Mouse (Mus musculus) kidney, embryonic 16.5 days (tissue): ENCODE data around the gene Bmp5. TPM values are rescaled to one million over a fixed set of nuclear protein-coding genes. Genes with fewer than 3 reads are reported as not detected.
"Not testable (repeated sequence)": the region's sequence is repeated elsewhere in the genome, so short reads cannot be mapped to it uniquely, and the experiment has no call there.

Experiments
- ATAC-seq: fragments of 200-750 bp; cut with Nextera tagmentation; 2 replicates; pipeline ENCODE4 v1.8.0; 2017; ENCODE audit warnings: moderate TSS enrichment; ENCODE audit not compliant: low FRiP score, low TSS enrichment
- H3K27ac ChIP-seq: fragments of 300-500 bp; sonication (generic); 2 replicates; pipeline ENCODE4 v1.5.1; 2014; ENCODE audit warnings: low read length
- H3K27me3 ChIP-seq: fragments of 300-500 bp; sonication (generic); 2 replicates; pipeline ENCODE4 v1.6.1; 2014; ENCODE audit warnings: low read length, control low read depth, mixed read lengths; ENCODE audit not compliant: insufficient read depth
- H3K36me3 ChIP-seq: fragments of 300-500 bp; sonication (generic); 2 replicates; pipeline ENCODE4 v1.6.1; 2014; ENCODE audit warnings: low read length, control low read depth, mixed read lengths; ENCODE audit not compliant: insufficient read depth
- H3K4me1 ChIP-seq: fragments of 300-500 bp; sonication (generic); 2 replicates; pipeline ENCODE4 v1.6.1; 2014; ENCODE audit warnings: low read length, control low read depth, mixed read lengths; ENCODE audit not compliant: insufficient read depth
- H3K4me2 ChIP-seq: fragments of 300-500 bp; sonication (generic); replicated peaks from 2 replicates; pipeline ENCODE4 v1.6.1; 2014; ENCODE audit warnings: low read depth, low read length
- H3K4me3 ChIP-seq: fragments of 300-500 bp; sonication (generic); 2 replicates; pipeline ENCODE4 v1.5.1; 2014; ENCODE audit warnings: mild to moderate bottlenecking, low read length
- H3K9ac ChIP-seq: fragments of 300-500 bp; sonication (generic); replicated peaks from 2 replicates; pipeline ENCODE4 v1.6.1; 2014; ENCODE audit warnings: low read length
- H3K9me3 ChIP-seq: fragments of 300-500 bp; sonication (generic); 2 replicates; pipeline ENCODE4 v1.6.1; 2016; ENCODE audit warnings: low read length, control low read depth
- WGBS: fragments of 180-500 bp; shearing (Covaris S2); extraction: QIAGEN DNeasy Blood & Tissue Kit; methylation state at CpG from one replicate; pipeline ENCODE4 v1.1.7; 2014; 5-methylcytosine and 5-hydroxymethylcytosine counted together
- polyA plus RNA-seq: library from polyadenylated mRNA; unstranded; fragments of >200 nt; fragmentation: Nextera tagmentation; extraction: Ambion mirVana; gene quantifications from 2 replicates; pipeline ENCODE4 v1.2.1, GENCODE M21; 2015

Gene Bmp5
- polyA plus RNA-seq, 1 experiment from 2014 or later = 1.9 TPM

DNA sequence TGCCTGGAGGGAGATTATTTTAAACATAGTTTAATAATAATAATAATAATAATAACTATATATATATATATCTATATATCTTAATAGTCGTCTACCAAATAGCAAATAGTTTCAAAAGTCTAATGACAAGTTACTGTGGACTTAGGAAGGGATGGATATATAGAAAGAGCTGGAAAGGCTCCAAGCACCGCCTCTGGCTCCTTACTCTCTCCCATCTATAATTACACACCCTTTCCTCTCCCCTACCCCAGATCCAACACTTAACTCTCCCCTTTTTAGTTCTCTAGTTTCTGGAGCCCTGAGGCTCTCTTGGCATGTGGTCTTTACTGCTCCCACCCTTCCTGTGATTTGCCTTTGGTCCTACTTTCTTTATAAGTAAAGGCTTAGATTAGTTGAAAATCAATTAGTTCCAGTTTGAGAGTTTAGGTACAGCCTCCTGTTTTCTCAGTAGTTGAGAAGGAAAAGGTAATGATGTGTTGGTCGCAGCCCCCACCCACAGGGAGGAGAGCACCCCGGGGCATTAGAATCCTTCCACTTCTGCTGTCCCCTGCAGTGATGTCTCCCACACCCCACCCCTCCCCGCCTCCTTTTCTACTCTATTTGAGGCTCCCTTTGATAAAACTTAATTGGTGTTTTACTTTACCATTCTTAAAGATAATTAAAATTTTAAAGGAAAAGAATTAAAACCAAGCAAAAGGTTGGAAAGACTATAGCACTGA, 5.6 kb downstream of the Bmp5 start:
- no peak overlapping the region for H3K27ac ChIP-seq
- H3K9me3 ChIP-seq = no peaks in the 10 kb centered on the region
- no peaks in the 10 kb centered on the region for H3K36me3 ChIP-seq
- H3K27me3 ChIP-seq = no peaks in the 10 kb centered on the region
- H3K4me2 ChIP-seq = no peak overlapping the region; the same call in 1 of the 2 replicates
- no peak; the same call in 1 of the 2 replicates for ATAC-seq
- 11% methylated on average over 5 of the region's 5 CpGs for WGBS
- H3K4me1 ChIP-seq = peaks cover 5% of the 10 kb centered on the region; the same call in 1 of the 2 replicates
- H3K9ac ChIP-seq = no peak overlapping the region
- no peak overlapping the region for H3K4me3 ChIP-seq

DNA sequence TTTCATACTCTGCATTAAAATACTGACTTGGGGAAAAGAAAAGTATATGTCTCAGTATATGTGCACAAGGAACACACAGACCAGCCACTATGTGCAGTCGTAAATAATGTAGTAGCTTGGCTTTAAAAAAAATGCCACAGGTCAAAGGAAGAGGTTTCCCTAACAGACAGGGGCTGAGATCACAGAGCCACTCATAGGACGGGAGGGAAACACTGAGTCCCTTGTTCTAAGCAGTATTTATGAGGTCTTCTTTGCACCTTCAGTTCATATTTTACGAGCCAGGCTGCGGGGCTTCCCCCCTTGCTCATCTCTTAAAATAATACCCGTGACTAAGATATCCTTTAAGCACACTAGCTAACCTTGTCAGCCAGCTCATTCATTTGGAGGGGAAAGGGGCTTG, 6.4 kb downstream of the Bmp5 start:
- no peak; the same call in 1 of the 2 replicates for ATAC-seq
- H3K27me3 ChIP-seq = no peaks in the 10 kb centered on the region
- H3K27ac ChIP-seq = no peak overlapping the region
- H3K36me3 ChIP-seq = no peaks in the 10 kb centered on the region
- H3K4me3 ChIP-seq = no peak overlapping the region
- WGBS = 10% methylated on average over 5 of the region's 5 CpGs
- H3K4me2 ChIP-seq = no peak overlapping the region; the same call in 1 of the 2 replicates
- no peaks in the 10 kb centered on the region for H3K9me3 ChIP-seq
- H3K4me1 ChIP-seq = peaks cover 5% of the 10 kb centered on the region; the same call in 1 of the 2 replicates
- H3K9ac ChIP-seq = no peak overlapping the region

DNA sequence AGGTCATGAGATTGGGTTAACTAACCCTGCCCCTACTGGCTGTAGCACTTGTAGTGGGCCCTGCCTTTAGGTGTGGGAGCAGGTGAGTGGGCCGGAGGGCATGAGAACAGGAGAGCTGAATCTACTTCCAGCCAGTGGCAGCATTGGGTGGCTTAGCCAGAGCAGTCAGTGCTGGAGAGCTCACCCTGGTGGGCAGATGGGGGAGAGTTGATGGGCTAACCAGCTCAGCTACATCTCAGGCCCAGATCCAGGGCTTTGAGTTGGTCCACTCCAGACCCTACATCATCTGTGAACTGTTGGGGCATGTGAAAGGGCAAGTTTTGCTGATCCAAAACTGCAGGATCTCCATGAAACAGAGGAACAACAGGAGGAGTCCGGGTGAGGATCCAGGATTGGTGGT, 8.4 kb downstream of the Bmp5 start:
- Histone ChIP-seq H3K27me3 (no peaks in the 10 kb centered on the region), H3K9me3 (no peaks in the 10 kb centered on the region), H3K36me3 (no peaks in the 10 kb centered on the region), H3K4me3 (no peak overlapping the region), H3K4me2 (no peak overlapping the region), H3K9ac (no peak overlapping the region), H3K27ac (no peak overlapping the region), H3K4me1 (peaks cover 5% of the 10 kb centered on the region; the same call in 1 of the 2 replicates)
- WGBS = 88% methylated on average over 2 of the region's 2 CpGs
- ATAC-seq = no peak

- Histone ChIP-seq H3K27ac (no peak overlapping the region), H3K9me3 (no peaks in the 10 kb centered on the region), H3K4me3 (no peak overlapping the region), H3K27me3 (no peaks in the 10 kb centered on the region), H3K4me2 (no peak overlapping the region), H3K9ac (no peak overlapping the region), H3K36me3 (no peaks in the 10 kb centered on the region), H3K4me1 (peaks cover under 1% of the 10 kb centered on the region; the same call in 1 of the 2 replicates)
- 72% methylated on average over 5 of the region's 5 CpGs for WGBS
- ATAC-seq = no peak
Observed at GRCm38 (mm10) chr9:75785959-75786358, 10.8 kb downstream of the Bmp5 start.

DNA sequence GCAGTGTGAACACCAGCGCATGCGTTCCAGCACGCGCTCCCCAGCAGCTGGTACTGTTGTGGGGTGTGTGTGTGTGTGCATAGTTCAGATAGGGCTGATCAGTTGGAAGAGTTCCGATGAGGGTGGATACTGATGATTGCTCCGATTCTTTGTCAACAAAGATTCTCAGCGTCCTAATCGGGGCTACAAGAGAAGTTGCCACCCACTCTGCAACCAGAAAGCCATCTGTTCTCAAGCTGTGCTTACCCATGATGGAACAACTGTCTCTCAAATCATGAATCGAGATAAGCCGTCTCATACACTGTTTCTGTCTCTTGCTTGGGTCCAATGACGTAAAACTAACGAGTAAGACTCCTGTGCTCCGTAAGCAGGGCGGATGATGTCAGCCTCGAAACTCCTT, 12.0 kb downstream of the Bmp5 start:
- H3K4me2 ChIP-seq = no peak overlapping the region
- H3K4me3 ChIP-seq = no peak overlapping the region
- no peak for ATAC-seq
- H3K27ac ChIP-seq = no peak overlapping the region
- no peaks in the 10 kb centered on the region for H3K27me3 ChIP-seq
- H3K4me1 ChIP-seq = no peaks in the 10 kb centered on the region
- no peak overlapping the region for H3K9ac ChIP-seq
- no peaks in the 10 kb centered on the region for H3K36me3 ChIP-seq
- no peaks in the 10 kb centered on the region for H3K9me3 ChIP-seq
- 93% methylated on average over 15 of the region's 15 CpGs for WGBS

DNA sequence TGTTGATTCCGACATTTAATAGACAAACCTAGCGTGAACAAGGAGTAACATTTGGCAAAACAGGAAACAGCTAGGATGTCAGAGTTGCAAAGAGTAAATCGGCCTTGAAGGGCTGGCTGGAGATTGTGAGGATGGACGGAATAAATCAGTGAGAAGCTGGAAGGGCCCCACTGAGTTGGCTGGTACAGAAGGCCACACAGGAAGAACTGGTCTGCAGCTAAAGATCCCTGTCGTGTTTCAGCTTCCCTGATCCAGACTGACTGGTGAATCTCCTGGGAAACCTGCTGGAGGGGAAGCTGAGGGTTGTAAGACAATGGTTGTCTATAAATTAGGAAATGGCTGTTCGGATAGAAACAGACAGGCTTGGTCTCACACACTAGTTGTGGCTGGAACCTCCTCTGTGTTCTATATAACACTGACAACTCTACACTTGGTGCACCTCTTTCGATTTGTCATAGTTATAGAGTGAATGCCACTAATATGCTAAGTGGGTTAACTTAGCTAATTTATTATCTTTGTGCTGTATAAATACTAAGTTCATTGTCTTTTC, 14.8 kb downstream of the Bmp5 start:
- H3K4me1 ChIP-seq = no peaks in the 10 kb centered on the region
- H3K36me3 ChIP-seq = no peaks in the 10 kb centered on the region
- H3K9me3 ChIP-seq = no peaks in the 10 kb centered on the region
- no peak overlapping the region for H3K4me2 ChIP-seq
- H3K4me3 ChIP-seq = no peak overlapping the region
- WGBS = 31% methylated on average over 7 of the region's 7 CpGs
- H3K27me3 ChIP-seq = no peaks in the 10 kb centered on the region
- H3K9ac ChIP-seq = no peak overlapping the region
- no peak for ATAC-seq
- no peak overlapping the region for H3K27ac ChIP-seq

DNA sequence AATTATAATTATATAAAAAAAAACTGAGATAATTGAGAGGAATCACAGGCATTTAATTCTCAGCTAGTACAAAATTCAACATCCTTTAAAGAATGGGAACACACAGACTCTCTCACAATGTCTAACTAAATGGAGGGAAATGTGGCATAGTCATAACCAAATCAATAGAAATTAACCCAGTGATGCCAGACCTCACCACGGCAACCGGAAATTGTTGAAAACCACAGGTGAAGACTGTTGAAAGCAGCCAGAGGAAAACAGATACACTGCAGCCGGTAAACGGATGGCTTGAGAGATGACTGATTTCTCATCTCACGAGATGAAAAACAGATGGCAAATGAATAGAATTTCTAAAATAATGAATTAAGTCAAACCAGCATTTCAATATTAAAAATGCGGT, 29.8 kb downstream of the Bmp5 start:
- Histone ChIP-seq H3K9me3 (no peaks in the 10 kb centered on the region), H3K9ac (no peak overlapping the region), H3K4me1 (no peaks in the 10 kb centered on the region), H3K36me3 (no peaks in the 10 kb centered on the region), H3K27ac (no peak overlapping the region), H3K27me3 (no peaks in the 10 kb centered on the region), H3K4me3 (no peak overlapping the region), H3K4me2 (no peak overlapping the region)
- WGBS = 90% methylated on average over 6 of the region's 6 CpGs
- no peak for ATAC-seq

GRCm38 (mm10) chr9:75808179-75808578, 33.0 kb downstream of the Bmp5 start:
- H3K4me3 ChIP-seq, H3K4me2 ChIP-seq, ATAC-seq, H3K9ac ChIP-seq, H3K27me3 ChIP-seq, H3K36me3 ChIP-seq, H3K27ac ChIP-seq, H3K9me3 ChIP-seq, H3K4me1 ChIP-seq: not testable (repeated sequence)
- WGBS = 80% methylated on average over 3 of the region's 4 CpGs

DNA sequence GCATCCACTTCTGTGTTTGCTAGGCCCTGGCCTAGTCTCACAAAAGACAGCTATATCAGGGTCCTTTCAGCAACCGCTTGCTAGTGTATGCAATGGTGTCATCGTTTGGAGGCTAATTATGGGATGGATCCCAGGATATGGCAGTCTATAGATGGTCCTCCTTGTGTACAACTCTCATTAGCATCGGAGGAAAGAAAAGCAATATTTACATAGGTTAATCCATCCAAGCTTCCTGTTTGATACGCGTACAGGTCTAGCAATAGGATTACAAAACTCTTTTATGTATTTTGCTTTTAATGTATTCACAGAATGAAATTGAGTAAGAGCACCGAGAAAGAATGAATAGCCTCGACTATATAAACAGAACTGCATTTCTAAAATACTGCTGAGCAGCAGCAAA, 33.5 kb downstream of the Bmp5 start:
- Histone ChIP-seq H3K9me3 (no peaks in the 10 kb centered on the region), H3K4me2 (no peak overlapping the region), H3K27me3 (no peaks in the 10 kb centered on the region), H3K4me3 (no peak overlapping the region), H3K36me3 (no peaks in the 10 kb centered on the region), H3K9ac (no peak overlapping the region), H3K4me1 (no peaks in the 10 kb centered on the region), H3K27ac (no peak overlapping the region)
- ATAC-seq = no peak
- WGBS = 87% methylated on average over 7 of the region's 7 CpGs

GRCm38 (mm10) chr9:75815161-75815560, 40.0 kb downstream of the Bmp5 start:
- Histone ChIP-seq H3K36me3 (no peaks in the 10 kb centered on the region), H3K4me2 (no peak overlapping the region), H3K27ac (no peak overlapping the region), H3K27me3 (no peaks in the 10 kb centered on the region), H3K4me1 (no peaks in the 10 kb centered on the region), H3K9ac (no peak overlapping the region), H3K4me3 (no peak overlapping the region), H3K9me3 (no peaks in the 10 kb centered on the region)
- 91% methylated on average over 1 of the region's 1 CpGs for WGBS
- ATAC-seq = no peak
